Mouse (Mus musculus) lung, adult 2 months (tissue): ENCODE results near the gene Unc5b. TPM values are rescaled to one million over a fixed set of nuclear protein-coding genes. Genes with fewer than 3 reads are reported as not detected.
"Not testable (repeated sequence)": the region's sequence is repeated elsewhere in the genome, so short reads cannot be mapped to it uniquely, and the experiment has no call there.

Experiments
- DNase-seq: peaks from one replicate; pipeline ENCODE4 v3.0.0; 2022
- H3K4me1 ChIP-seq: fragments of 200-500 bp; 2 replicates; pipeline ENCODE4 v1.6.1; 2011; ENCODE audit warnings: low read length; ENCODE audit not compliant: control insufficient read depth, insufficient read depth
- H3K4me3 ChIP-seq: fragments of 200-500 bp; replicated peaks from 2 replicates; pipeline ENCODE3; 2011; ENCODE audit warnings: low read depth, mild to moderate bottlenecking, control low read depth, low read length; ENCODE audit errors: extremely low read depth
- CTCF ChIP-seq: fragments of 200-500 bp; IDR thresholded peaks from 2 replicates; pipeline ENCODE4 v1.5.1; 2011; ENCODE audit warnings: mild to moderate bottlenecking, low read length, control low read depth; ENCODE audit not compliant: insufficient read depth
- POLR2A ChIP-seq: fragments of 200-500 bp; IDR thresholded peaks from 2 replicates; pipeline ENCODE4 v1.6.1; 2011; ENCODE audit warnings: low read depth, mild to moderate bottlenecking, control low read depth, low read length, borderline replicate concordance; ENCODE audit errors: extremely low read depth
- WGBS: fragments of 180-500 bp; shearing (Covaris S2); methylation state at CpG from one replicate; pipeline ENCODE4 v1.1.7; 2018; 5-methylcytosine and 5-hydroxymethylcytosine counted together
- polyA plus RNA-seq: library from polyadenylated mRNA; depleted of rRNA; stranded (reverse); fragments of >200 nt; gene quantifications from 2 replicates; pipeline ENCODE4 v1.2.3, GENCODE M21; 2012

Gene Unc5b
- polyA plus RNA-seq, 1 experiment, result 16.8 TPM

DNA sequence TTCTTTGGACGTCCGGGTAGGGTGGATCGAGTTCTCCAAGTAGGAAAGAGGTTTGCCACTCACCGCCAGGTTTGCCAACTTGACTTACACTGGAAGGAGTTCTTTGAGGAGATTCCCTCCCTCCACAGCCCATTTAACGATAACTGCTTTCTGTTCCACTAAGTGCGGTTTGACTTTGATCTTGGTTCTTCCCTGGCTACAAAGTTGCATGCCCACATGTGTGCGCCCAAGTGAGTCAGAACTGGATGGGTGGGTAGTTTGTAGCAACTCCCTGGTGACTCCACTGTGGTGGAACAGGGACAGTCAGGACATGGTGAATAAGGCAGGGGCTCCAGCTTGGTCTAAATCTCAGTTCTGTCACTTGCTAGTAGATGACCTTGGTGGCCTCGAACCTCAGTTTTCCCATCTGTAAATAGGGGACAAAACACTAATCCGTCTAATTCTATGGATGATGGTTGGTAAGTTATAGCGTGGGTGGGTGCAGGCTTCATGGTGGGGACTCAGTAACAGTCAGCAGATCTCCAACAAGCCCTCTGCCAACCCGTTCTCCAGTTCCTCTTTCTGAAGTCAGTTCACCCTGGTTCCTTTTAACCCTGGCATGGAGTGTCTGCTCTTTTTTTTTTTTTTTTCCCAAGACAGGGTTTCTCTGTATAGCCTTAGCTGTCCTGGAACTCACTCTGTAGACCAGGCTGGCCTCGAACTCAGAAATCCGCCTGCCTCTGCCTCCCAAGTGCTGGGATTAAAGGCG, 86.7 kb downstream of the Unc5b start:
- WGBS, result 83% methylated on average over 14 of the region's 14 CpGs
- TF ChIP-seq POLR2A (no peak), CTCF (no peak)
- Histone ChIP-seq H3K4me3 (no peak overlapping the region), H3K4me1 (no peaks in the 10 kb centered on the region)
- DNase-seq, result no peak

DNA sequence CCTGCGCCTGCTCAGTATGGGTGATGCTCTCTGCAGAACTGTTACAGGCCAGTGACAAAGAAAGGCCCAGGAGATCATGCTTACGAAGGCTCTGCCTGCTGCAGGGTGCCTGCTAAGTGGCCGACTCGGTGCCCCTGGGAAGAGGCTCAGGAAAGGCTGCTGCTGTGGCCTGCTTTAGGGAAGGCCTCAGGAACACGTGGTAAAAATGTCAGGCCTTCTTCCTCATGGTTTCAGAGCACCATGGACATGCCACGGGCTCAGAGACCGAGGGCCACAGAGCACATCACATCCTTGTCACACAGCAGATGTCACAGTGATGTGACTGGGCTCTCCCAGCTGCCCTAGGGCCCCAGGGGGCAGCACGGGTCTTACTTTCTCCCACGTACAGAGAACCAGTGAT, 87.7 kb downstream of the Unc5b start:
- WGBS, result 70% methylated on average over 9 of the region's 9 CpGs
- no peaks in the 10 kb centered on the region for H3K4me1 ChIP-seq
- no peak overlapping the region for H3K4me3 ChIP-seq
- no peak for TF ChIP-seq POLR2A
- no peak for TF ChIP-seq CTCF
- no peak for DNase-seq

DNA sequence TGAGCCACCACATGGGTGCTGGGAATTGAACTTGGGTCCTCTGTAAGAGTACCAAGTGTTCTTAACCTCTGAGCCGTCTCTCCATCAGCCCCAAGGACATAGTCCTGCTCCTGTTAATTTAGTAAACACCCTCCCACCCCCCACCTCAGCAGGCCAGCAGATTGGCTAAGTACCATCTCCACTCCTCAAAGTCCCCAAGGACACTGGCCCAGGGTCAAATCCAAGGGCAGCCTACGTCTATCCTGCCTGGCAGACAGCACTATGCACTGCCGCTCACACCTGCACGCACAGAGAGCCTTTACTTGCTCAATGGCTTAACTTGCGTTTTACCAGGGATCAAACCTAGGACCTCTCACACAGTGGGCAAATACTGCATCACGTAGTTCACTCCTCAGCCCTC, 88.4 kb downstream of the Unc5b start:
- no peak for DNase-seq
- Histone ChIP-seq H3K4me1 (no peaks in the 10 kb centered on the region), H3K4me3 (no peak overlapping the region)
- TF ChIP-seq POLR2A, result no peak
- TF ChIP-seq CTCF, result no peak
- 81% methylated on average over 6 of the region's 6 CpGs for WGBS

DNA sequence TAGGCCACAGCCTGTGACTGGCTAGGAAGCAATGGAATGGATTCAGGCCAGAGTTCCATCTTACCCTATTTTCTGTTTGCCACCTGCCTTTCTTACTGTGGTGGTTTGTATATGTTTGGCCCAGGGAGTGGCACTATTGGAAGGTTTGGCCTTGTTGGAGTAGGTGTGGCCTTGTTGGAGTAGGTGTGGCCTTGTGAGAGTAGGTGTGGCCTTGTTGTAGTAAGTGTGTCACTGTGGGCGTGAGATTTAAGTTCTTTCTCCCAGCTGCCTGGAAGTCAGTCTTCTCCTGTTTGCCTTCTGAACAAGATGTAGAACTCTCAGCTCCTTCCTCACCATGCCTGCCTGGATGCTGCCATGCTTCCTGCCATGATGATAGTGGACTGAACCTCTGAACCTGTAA, 89.1 kb downstream of the Unc5b start:
- DNase-seq, H3K4me1 ChIP-seq: not testable (repeated sequence)
- WGBS, result 89% methylated on average over 1 of the region's 1 CpGs

DNA sequence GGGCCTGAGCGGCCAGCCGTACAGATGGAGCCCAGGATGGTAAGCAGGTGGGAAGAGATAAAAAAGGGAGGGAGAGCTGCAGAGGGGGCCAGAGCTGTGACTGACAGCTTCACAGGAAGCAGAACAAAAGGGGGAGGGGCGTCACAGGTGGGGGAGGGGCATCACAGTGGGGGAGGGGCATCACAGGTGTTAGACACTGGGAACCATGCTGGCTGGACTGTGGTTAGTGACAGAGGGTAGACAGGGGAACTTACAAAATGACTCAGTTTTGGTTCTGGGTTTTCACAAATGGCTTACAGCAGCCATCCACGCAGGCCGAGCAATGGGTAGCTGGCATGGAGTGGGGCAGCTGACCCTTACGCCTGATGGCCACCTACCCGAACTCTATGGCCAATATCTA, 89.9 kb downstream of the Unc5b start:
- Histone ChIP-seq H3K4me1 (no peaks in the 10 kb centered on the region), H3K4me3 (no peak overlapping the region)
- TF ChIP-seq CTCF, result no peak
- TF ChIP-seq POLR2A, result no peak
- no peak for DNase-seq
- WGBS, result 81% methylated on average over 7 of the region's 7 CpGs

More for the DNA sequence above, 89.1 kb downstream of the Unc5b start:
- H3K4me3 ChIP-seq, result not testable (repeated sequence)

DNA sequence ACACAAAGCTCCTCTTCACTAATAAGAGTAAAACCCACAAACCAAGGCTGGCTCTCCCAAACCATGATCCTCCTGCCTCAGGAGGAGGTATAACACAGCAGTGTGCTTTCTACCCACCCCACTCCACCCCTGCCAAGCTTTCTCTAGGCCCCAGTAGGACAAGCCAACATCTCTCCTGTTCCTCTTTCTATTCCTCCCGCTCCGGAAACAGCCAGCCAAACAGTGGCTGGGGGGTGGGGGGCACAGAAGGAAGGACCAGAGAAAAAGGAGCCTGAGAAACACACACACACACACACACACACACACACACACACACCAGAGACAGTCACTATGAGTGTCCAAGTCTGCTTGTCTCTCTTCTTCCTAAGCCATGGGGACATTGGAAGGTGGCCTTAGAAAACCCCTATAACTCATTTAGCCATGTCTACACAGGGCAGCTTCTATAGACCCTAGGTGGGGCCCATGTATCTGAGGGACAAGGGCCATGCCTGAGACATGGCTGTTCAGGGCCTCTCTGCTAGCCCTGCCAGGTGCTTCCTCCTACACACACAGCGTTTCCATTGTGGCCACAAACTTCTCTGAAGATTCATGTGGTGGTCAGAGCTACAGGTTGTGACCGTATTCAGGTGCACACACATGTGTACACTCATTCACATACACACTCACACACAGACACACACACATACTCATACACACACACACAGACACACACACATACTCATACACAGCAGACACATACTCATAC, 91.6 kb downstream of the Unc5b start:
- H3K4me1 ChIP-seq, result no peaks in the 10 kb centered on the region
- WGBS, result 85% methylated on average over 4 of the region's 4 CpGs
- TF ChIP-seq POLR2A (no peak), CTCF (no peak)
- no peak for DNase-seq
- no peak overlapping the region for H3K4me3 ChIP-seq

DNA sequence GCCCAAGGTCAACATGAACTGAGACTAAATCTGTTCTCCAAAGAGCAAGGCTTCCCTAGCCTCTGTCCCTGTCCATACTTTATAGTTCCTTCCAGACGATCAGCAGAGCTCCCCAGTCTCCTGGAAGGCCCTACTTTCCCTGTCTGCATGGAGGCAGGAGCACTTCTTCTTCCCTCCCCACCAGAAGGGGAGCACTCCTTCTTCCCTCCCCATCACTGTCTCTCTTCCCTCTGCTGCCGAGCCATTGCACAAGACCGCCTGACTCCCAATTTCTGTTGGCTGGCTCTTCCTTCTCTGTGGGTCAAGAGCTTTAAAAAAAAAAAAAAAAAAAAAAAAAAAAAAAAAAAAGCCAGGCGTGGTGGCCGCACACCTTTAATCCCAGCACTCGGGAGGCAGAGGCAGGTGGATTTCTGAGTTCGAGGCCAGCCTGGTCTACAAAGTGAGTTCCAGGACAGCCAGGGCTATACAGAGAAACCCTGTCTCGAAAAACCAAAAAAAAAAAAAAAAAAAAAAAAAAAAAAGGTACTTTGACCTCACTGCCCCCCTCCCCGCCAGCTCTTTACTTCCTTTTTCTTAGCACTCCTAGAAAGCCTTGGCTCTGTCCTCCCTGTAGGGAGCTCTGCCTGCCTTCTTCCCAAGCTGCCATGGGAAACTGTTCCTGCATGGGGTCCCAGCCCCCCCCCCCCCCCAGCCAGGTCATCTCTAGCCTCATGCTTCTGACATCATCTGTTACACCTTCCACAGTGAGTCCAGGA, 93.3 kb downstream of the Unc5b start:
- Histone ChIP-seq H3K4me3 (no peak overlapping the region), H3K4me1 (no peaks in the 10 kb centered on the region)
- 82% methylated on average over 8 of the region's 9 CpGs for WGBS
- DNase-seq, result no peak
- TF ChIP-seq CTCF (no peak), POLR2A (no peak)

DNA sequence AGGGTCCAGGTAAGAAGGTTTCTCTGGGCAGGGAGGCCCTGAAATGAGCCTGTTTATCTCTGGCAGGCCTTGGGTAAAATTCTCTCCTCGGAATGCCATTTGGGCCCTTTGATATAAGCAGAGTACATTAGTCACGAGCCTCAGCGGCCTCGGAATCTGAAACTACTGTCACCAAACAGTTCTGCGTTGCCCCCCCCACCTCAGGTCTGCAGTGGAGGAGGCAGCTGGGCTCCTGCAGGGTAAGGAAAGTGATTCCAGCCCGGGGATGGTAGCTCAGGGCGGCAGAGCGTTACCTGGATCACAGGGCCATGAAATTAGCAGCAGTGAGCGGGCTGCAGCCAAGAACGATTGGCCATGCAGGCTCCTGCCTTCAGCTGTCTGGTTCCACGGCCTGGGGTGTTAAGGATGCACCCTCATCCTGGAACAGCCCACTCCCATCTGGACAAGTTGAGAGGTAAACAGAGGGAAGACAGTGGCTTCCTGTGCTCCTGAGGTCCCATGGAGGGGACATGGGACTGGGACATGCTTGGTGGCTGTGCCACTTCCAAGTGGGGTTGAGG, 94.1 kb downstream of the Unc5b start:
- WGBS, result 82% methylated on average over 11 of the region's 11 CpGs
- no peak for TF ChIP-seq POLR2A
- no peak for TF ChIP-seq CTCF
- H3K4me3 ChIP-seq, result no peak overlapping the region
- no peak for DNase-seq
- no peaks in the 10 kb centered on the region for H3K4me1 ChIP-seq

DNA sequence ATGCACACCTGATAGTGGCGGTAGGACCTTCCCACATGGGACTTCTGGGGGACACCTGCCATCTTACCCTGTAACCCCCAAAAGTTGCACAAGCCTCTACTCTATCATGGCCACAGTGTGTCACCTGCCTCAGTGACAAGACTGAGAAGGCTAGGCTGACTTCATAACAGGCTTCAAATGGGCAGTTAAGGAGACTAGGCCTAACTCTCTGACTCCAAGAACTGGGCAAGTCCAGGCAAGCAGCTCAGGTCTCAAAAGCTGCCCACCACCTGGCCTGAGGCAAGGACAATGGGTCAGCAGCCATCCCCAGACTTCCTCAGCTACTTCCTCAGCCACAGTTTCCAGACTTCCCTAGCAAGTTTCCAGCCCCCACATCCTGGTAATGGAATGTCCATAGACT, 95.6 kb downstream of the Unc5b start:
- 86% methylated on average over 1 of the region's 1 CpGs for WGBS
- TF ChIP-seq POLR2A (no peak), CTCF (no peak)
- DNase-seq, result no peak
- no peak overlapping the region for H3K4me3 ChIP-seq
- no peaks in the 10 kb centered on the region for H3K4me1 ChIP-seq
